Mouse (Mus musculus) embryonic stem cell, embryonic (primary cell): Measurements from ENCODE around the gene Tap2.

ENCODE experiments used
- CTCF ChIA-PET, 4 experiments: fragments of 300-600 bp in 2 of 4; fragments of 350-600 bp in 2 of 4; sonication (Branson Sonifier 250); formaldehyde crosslinking; loops; one replicate each; lab custom pipeline; 2022; ENCODE audit warnings: inconsistent platforms in 2 of 4; lab: Charles Lee
- POLR2A ChIA-PET, 4 experiments: fragments of 300-600 bp in 2 of 4; fragments of 350-600 bp in 2 of 4; sonication (Branson Sonifier 250); formaldehyde crosslinking; loops; one replicate each; lab custom pipeline; 2022; ENCODE audit warnings: antibody characterized with exemption in 4 of 4, inconsistent platforms in 1 of 4; lab: Charles Lee

The Tap2 gene

GRCm38 (mm10) chr17:34249361-34249760, 46.0 kb downstream of the Tap2 start:
- POLR2A ChIA-PET = interaction anchor here in 1 of 4 experiments (1.0 kb wide), 1 partner anchor 161 kb away, joined by 3 read pairs; no protein-coding TSS in a partner anchor
- CTCF ChIA-PET = interaction anchor here (0.6 to 4.0 kb wide), 44 partner anchors 8 to 557 kb away, joined by 3 to 55 read pairs (median 4); partner anchors contain the start of genes H2-Aa (in 2 of the 4), BC051142 (in 1 of the 4) and Notch4 (in 1 of the 4)

DNA sequence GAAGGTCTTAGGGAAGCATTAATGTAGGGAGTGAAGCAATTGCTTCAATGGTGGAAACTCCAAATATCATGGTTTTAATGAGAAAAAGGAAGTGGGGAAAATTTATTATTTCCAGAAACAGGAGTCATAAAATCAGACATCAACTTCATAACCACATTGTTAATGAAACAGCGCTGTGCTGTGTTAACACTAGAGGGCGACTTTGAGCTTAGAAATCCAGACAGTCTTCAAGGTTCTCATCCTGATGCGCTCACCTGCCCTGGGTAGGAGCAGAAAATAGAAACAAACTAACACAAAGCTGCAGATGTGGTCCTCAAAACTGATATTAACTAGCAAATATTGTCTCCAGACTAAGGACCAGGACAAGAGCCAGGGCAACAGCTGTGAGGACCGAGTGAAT, 46.6 kb downstream of the Tap2 start:
- CTCF ChIA-PET = interaction anchor here (0.5 to 4.0 kb wide), 56 partner anchors 9 to 926 kb away, joined by 3 to 55 read pairs (median 4); partner anchors contain the start of genes Btnl1 (in 2 of the 4), H2-Aa (in 2 of the 4), BC051142 (in 1 of the 4) and H2-Ob (in 1 of the 4)

GRCm38 (mm10) chr17:34251666-34252065, 48.3 kb downstream of the Tap2 start:
- ChIA-PET POLR2A (interaction anchor here in 3 of 4 experiments (0.6 to 1.7 kb wide), 5 partner anchors 10 to 701 kb away, joined by 3 to 7 read pairs (median 3); no protein-coding TSS in a partner anchor), CTCF (interaction anchor here (0.5 to 4.0 kb wide), 34 partner anchors 10 to 302 kb away, joined by 3 to 55 read pairs (median 4); partner anchors contain the start of gene H2-Ob (in 1 of the 4))

More for the DNA sequence above, 46.6 kb downstream of the Tap2 start:
- POLR2A ChIA-PET = interaction anchor here in 3 of 4 experiments (0.6 to 1.7 kb wide), 3 partner anchors 42 to 161 kb away, joined by 3 to 7 read pairs (median 3); no protein-coding TSS in a partner anchor

GRCm38 (mm10) chr17:34256501-34256900, 53.2 kb downstream of the Tap2 start:
- ChIA-PET POLR2A (interaction anchor here in 2 of 4 experiments (0.6 to 1.5 kb wide), 3 partner anchors 8 to 143 kb away, joined by 3 to 6 read pairs (median 3); no protein-coding TSS in a partner anchor), CTCF (interaction anchor here in 1 of 4 experiments (0.6 kb wide), 1 partner anchor 129 kb away, joined by 3 read pairs; no protein-coding TSS in a partner anchor)

GRCm38 (mm10) chr17:34257594-34258375, 54.5 kb downstream of the Tap2 start, which contains the start of gene H2-Ab1:
H2-Ab1 (plus strand) TSS chr17:34257689.
- POLR2A ChIA-PET = interaction anchor here in 1 of 4 experiments (0.6 kb wide), 1 partner anchor 49 kb away, joined by 3 read pairs; no protein-coding TSS in a partner anchor
- CTCF ChIA-PET = interaction anchor here in 1 of 4 experiments (1.5 kb wide), 1 partner anchor 56 kb away, joined by 3 read pairs; no protein-coding TSS in a partner anchor

GRCm38 (mm10) chr17:34260551-34260950, 57.2 kb downstream of the Tap2 start:
- CTCF ChIA-PET = no interaction called here
- POLR2A ChIA-PET = interaction anchor here in 1 of 4 experiments (1.5 kb wide), 1 partner anchor 141 kb away, joined by 3 read pairs; the partner anchor contains the start of gene H2-DMa

- ChIA-PET POLR2A (interaction anchor here in 3 of 4 experiments (0.6 to 1.1 kb wide), 3 partner anchors 10 to 87 kb away, joined by 3 read pairs; no protein-coding TSS in a partner anchor), CTCF (interaction anchor here in 2 of 4 experiments (0.6 to 1.2 kb wide), 2 partner anchors 10 to 12 kb away, joined by 3 to 4 read pairs; no protein-coding TSS in a partner anchor)
Observed at GRCm38 (mm10) chr17:34261502-34261901, 58.2 kb downstream of the Tap2 start.

DNA sequence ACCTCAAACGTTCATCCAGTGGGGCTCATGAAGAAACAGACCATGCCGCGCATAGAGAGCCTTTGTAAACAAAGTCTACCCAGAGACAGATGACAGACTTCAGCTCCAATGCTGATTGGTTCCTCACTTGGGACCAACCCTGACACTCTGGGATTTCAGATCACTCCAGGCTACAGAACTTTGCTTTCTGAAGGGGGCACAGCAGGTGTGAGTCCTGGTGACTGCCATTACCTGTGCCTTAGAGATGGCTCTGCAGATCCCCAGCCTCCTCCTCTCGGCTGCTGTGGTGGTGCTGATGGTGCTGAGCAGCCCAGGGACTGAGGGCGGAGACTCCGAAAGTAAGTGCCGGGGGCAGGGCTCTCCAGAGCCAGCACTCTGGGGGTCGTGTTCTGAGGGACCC, 59.7 kb downstream of the Tap2 start:
- CTCF ChIA-PET = interaction anchor here in 2 of 4 experiments (0.6 to 1.0 kb wide), 3 partner anchors 13 to 45 kb away, joined by 3 to 5 read pairs (median 3); no protein-coding TSS in a partner anchor
- POLR2A ChIA-PET = interaction anchor here in 1 of 4 experiments (0.8 to 1.4 kb wide), 2 partner anchors 119 to 144 kb away, joined by 3 to 4 read pairs; partner anchors contain the start of gene H2-DMa

- POLR2A ChIA-PET = no interaction called here
- CTCF ChIA-PET = interaction anchor here in 1 of 4 experiments (2.0 kb wide), 1 partner anchor 14 kb away, joined by 4 read pairs; no protein-coding TSS in a partner anchor
Observed at GRCm38 (mm10) chr17:34263811-34264371, 60.6 kb downstream of the Tap2 start.

DNA sequence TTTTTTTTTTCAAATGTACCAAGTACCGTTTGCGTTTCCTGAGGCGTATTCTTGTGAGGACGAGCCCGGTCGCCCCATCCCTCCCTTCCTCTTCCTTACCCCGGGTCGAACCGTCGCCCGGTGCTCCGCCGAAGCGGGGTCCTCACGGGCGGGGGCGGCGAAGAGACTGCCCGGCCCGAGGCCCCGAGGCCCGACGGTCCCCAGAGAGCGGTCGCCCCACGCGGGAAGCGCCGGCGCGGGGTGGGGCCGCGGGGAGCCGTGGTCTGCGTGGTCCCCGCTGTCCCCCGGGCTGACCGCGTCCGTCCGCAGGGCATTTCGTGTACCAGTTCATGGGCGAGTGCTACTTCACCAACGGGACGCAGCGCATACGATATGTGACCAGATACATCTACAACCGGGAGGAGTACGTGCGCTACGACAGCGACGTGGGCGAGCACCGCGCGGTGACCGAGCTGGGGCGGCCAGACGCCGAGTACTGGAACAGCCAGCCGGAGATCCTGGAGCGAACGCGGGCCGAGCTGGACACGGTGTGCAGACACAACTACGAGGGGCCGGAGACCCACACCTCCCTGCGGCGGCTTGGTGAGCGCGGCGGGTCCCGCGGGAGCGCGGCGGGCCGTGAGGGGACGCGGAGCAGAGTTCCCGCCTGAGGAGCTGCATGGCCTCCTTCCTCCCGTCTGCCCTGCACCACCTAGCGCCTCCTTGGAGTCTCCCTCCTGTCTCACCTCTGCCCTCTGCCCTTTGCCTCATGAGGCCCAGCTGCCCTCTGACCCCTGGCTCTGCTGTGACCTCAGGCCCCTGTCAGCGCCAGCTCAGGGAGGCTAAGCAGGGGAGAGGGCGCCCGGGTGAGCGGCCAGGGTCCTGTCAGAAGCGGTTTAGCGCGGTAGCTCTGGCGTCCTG, 61.4 kb downstream of the Tap2 start:
- ChIA-PET POLR2A (interaction anchor here (0.6 to 1.2 kb wide), 11 partner anchors 9 to 245 kb away, joined by 3 to 6 read pairs (median 3); partner anchors contain the start of genes BC051142 (in 1 of the 4), H2-DMa (in 1 of the 4) and H2-Eb1 (in 1 of the 4)), CTCF (interaction anchor here in 3 of 4 experiments (0.5 to 2.0 kb wide), 6 partner anchors 15 to 129 kb away, joined by 3 to 4 read pairs (median 3); no protein-coding TSS in a partner anchor)
